Mouse (Mus musculus) gastrocnemius, adult 2 months (tissue): ENCODE data around the gene Ercc1. TPM values are rescaled to one million over a fixed set of nuclear protein-coding genes. Genes with fewer than 3 reads are reported as not detected.

Source experiments
- DNase-seq: peaks from one replicate; pipeline ENCODE4 v3.0.0; 2022
- H3K27ac ChIP-seq: fragments of 200-600 bp; 2 replicates; pipeline ENCODE4 v1.8.1; 2022; ENCODE audit warnings: mild to moderate bottlenecking
- H3K4me3 ChIP-seq: fragments of 200-600 bp; 2 replicates; pipeline ENCODE4 v1.8.1; 2022; ENCODE audit warnings: mild to moderate bottlenecking, moderate library complexity
- CTCF ChIP-seq: fragments of 200-600 bp; IDR thresholded peaks from 2 replicates; pipeline ENCODE4 v1.8.1; 2022; ENCODE audit warnings: antibody characterized with exemption, mild to moderate bottlenecking, moderate library complexity
- intact Hi-C: fragments of 180-260 bp; cut with DNase I; formaldehyde crosslinking; loops from one replicate; pipeline ENCODE4 v1.15.1; 2025
- total RNA-seq, 2 experiments: library from RNA; stranded (reverse); gene quantifications; 2 replicates each; pipeline ENCODE4 v1.2.3; 2021

Ercc1 gene
- total RNA-seq, 2 experiments from 2014 or later, result 28.1 to 30.4 TPM

- Histone ChIP-seq H3K27ac (no peak overlapping the region), H3K4me3 (peak overlapping the region; percentile 54)
- intact Hi-C loops, result no loop called here
- no peak for DNase-seq
- TF ChIP-seq CTCF, result no peak
Measured at GRCm38 (mm10) chr7:19304501-19305412, 39.8 kb upstream of the Ercc1 start.

GRCm38 (mm10) chr7:19305413-19305735 lies 39.2 kb upstream of the Ercc1 start:
- Histone ChIP-seq H3K27ac (no peak overlapping the region), H3K4me3 (no peak overlapping the region)
- intact Hi-C loops, result no loop called here
- TF ChIP-seq CTCF, result no peak
- DNase-seq, result no peak

GRCm38 (mm10) chr7:19305796-19306765 lies 38.5 kb upstream of the Ercc1 start:
- Histone ChIP-seq H3K4me3 (no peak overlapping the region), H3K27ac (no peak overlapping the region)
- no peak for DNase-seq
- TF ChIP-seq CTCF, result no peak
- intact Hi-C loops, result no loop called here

GRCm38 (mm10) chr7:19306819-19307738 lies 37.5 kb upstream of the Ercc1 start:
- intact Hi-C loops, result no loop called here
- DNase-seq, result no peak
- Histone ChIP-seq H3K4me3 (no peak overlapping the region), H3K27ac (peak overlapping the region; percentile 99; the same call in 1 of the 2 replicates)
- TF ChIP-seq CTCF, result no peak

GRCm38 (mm10) chr7:19307739-19308453 lies 36.7 kb upstream of the Ercc1 start:
- Histone ChIP-seq H3K4me3 (peak overlapping the region; percentile 74), H3K27ac (peak overlapping the region; percentile 99)
- peak; percentile 87 for DNase-seq
- TF ChIP-seq CTCF, result peak; percentile 10; the same call in 1 of the 2 replicates
- intact Hi-C loops, result no loop called here

- intact Hi-C loops, result no loop called here
- peak overlapping the region; percentile 99 for H3K27ac ChIP-seq
- TF ChIP-seq CTCF, result peak; percentile 30; the same call in 1 of the 2 replicates
- H3K4me3 ChIP-seq, result peak overlapping the region; percentile 74
- DNase-seq, result peak; percentile 98
Measured at GRCm38 (mm10) chr7:19308454-19309277, 35.9 kb upstream of the Ercc1 start.

- intact Hi-C loops, result no loop called here
- H3K27ac ChIP-seq, result peak overlapping the region; percentile 99
- TF ChIP-seq CTCF, result no peak
- DNase-seq, result no peak
- H3K4me3 ChIP-seq, result peak overlapping the region; percentile 74
Measured at GRCm38 (mm10) chr7:19309278-19309883, 35.2 kb upstream of the Ercc1 start.

- Histone ChIP-seq H3K27ac (peak within 1 kb of the TSS; percentile 99), H3K4me3 (peak within 1 kb of the TSS; percentile 74)
- DNase-seq, result peak; percentile 97
- intact Hi-C loops, result no loop called here
- peak; percentile 52 for TF ChIP-seq CTCF
Measured at GRCm38 (mm10) chr7:19309884-19310641, 34.5 kb upstream of the Ercc1 start, which contains the start of gene Fosb. Gene Fosb (minus strand): TSS chr7:19310051.

GRCm38 (mm10) chr7:19311991-19312390 lies 32.6 kb upstream of the Ercc1 start:
- no peak for DNase-seq
- no peak for TF ChIP-seq CTCF
- Histone ChIP-seq H3K4me3 (no peak overlapping the region), H3K27ac (no peak overlapping the region)
- intact Hi-C loops, result no loop called here
